Mouse (Mus musculus): ENCODE measurements around the gene Igfbp6. TPM values are rescaled to one million over a fixed set of nuclear protein-coding genes. Genes with fewer than 3 reads are reported as not detected.

Gene Igfbp6
- polyA plus RNA-seq (2014; fragmentation: Nextera tagmentation; extraction: Ambion mirVana), result 8.8 and 10.4 TPM in 2 replicates

DNA sequence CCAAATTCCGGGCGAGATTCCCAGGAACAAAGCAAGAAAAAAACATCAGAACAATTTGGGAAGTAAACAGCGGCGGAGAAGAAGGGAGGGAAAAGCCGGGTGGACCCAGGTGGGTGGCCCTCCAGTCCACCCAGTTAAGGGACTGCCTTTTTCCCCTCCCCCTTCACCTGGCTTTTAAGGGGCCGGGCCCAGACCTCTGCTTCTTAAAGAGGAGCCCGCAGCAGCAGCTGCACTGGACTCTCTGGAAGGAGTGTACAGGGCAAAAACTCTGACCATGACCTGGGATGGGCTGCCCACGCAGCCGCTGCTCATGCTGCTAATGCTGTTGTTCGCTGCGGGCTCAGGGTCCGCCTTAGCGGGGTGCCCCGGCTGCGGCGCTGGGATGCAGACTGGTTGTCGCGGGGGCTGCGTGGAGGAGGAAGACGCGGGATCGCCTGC is at the start of gene Igfbp6:
TSS of gene Igfbp6 (plus strand) at position 89 of the 438 bp plus-strand sequence.
- peak within 1 kb of the TSS; percentile 13 for H3K4me2 ChIP-seq (ENCODE audit: low read length)
- H3K9me3 ChIP-seq (ENCODE audit: control insufficient read depth, low read length), result no peaks in the 10 kb centered on the region
- H3K27ac ChIP-seq (ENCODE audit: low read depth), result no peak within 1 kb of the TSS
- peaks cover 18% of the 10 kb centered on the region; the same call in 1 of the 2 replicates for H3K4me1 ChIP-seq (replicated peaks; ENCODE audit: control insufficient read depth, insufficient read depth, low read length)
- no peak for ATAC-seq (replicated peaks; ENCODE audit: low FRiP score, low TSS enrichment, low read depth)
- H3K9ac ChIP-seq (ENCODE audit: low read length), result no peak within 1 kb of the TSS
- peak within 1 kb of the TSS; percentile 20 for H3K4me3 ChIP-seq (ENCODE audit: low read depth, low read length)
- DNase-seq (ENCODE audit: low spot score), result no peak
- 13% methylated on average over 22 of the region's 22 CpGs for WGBS
- peaks cover 24% of the 10 kb centered on the region for H3K27me3 ChIP-seq (replicated peaks; ENCODE audit: control insufficient read depth, insufficient read depth, low read length)
- no peaks in the 10 kb centered on the region for H3K36me3 ChIP-seq (ENCODE audit: control insufficient read depth, insufficient read depth, low read length)

DNA sequence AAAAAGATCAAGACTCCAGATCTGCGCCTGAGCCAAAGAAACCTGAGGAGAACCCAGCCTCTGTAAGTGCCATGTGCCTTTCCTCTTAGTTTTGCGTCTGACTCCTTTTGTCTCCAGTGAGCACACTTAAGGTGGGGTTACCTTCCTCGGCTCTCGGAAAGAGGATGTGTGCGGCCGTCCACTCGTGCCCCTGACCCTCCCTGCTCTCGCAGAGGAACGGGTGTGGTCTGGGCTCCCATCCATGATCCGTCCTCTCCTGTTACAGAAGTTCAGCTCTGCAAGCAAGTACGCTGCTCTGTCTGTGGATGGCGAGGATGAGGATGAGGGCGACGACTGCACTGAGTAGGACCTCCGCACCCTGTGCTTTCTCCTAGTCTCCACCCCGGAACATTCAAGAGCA is 49.2 kb upstream of the Igfbp6 start:
- Histone ChIP-seq H3K9me3 (ENCODE audit: control insufficient read depth, low read length) (no peaks in the 10 kb centered on the region), H3K4me2 (ENCODE audit: low read length) (no peak overlapping the region), H3K27ac (ENCODE audit: low read depth) (no peak overlapping the region), H3K4me1 (replicated peaks; ENCODE audit: control insufficient read depth, insufficient read depth, low read length) (peaks cover 18% of the 10 kb centered on the region), H3K4me3 (ENCODE audit: low read depth, low read length) (no peak overlapping the region), H3K36me3 (ENCODE audit: control insufficient read depth, insufficient read depth, low read length) (peaks cover 80% of the 10 kb centered on the region), H3K9ac (ENCODE audit: low read length) (no peak overlapping the region), H3K27me3 (replicated peaks; ENCODE audit: control insufficient read depth, insufficient read depth, low read length) (no peaks in the 10 kb centered on the region)
- whole genome bisulfite sequencing, result 83% methylated on average over 16 of the region's 16 CpGs
- DNase-seq (ENCODE audit: low spot score) (no peak), ATAC-seq (replicated peaks; ENCODE audit: low FRiP score, low TSS enrichment, low read depth) (no peak)

DNA sequence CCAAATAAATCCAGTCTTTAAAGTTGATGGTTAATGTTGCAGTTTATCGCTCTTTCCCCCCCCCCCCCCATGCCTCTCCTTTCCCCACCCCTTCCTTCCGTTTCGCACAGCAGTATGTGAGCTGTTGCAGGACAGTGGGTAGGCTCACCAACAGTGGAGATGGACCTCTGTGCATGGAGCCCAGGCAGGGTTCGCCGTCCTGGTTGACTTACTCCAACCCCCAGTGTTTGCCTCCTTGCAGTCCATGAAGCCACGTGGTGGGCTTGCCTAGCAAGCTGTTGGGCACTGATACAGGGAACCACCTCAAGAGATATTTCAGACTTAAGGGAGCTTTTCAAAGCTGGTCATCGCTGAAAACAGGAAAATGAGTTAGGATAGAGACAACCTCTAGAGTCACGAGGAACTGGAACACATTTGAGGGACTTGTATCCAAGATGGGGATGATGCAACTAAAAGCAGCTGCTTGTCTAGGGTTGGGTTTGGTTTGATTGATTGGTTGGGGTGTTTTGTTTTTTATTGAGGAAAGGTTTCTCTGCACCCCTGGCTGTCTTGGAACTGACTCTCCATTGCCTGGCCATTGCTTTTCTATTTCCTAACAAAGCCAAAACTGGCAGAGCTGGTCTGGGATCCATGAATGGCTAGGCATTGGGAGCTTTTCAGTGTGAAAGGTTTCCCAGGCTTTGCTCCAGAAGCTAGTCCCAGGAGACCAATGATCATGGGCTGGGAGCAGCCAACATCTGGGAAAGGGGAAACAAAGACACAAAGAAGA is 46.8 kb upstream of the Igfbp6 start:
- Histone ChIP-seq H3K9ac (ENCODE audit: low read length) (no peak overlapping the region), H3K9me3 (ENCODE audit: control insufficient read depth, low read length) (no peaks in the 10 kb centered on the region), H3K4me1 (replicated peaks; ENCODE audit: control insufficient read depth, insufficient read depth, low read length) (peaks cover 30% of the 10 kb centered on the region), H3K36me3 (ENCODE audit: control insufficient read depth, insufficient read depth, low read length) (peaks cover 57% of the 10 kb centered on the region), H3K27me3 (replicated peaks; ENCODE audit: control insufficient read depth, insufficient read depth, low read length) (no peaks in the 10 kb centered on the region), H3K27ac (ENCODE audit: low read depth) (0 out of 2 replicates have a peak overlapping the region, but pooled peaks have one; percentile 22), H3K4me3 (ENCODE audit: low read depth, low read length) (no peak overlapping the region), H3K4me2 (ENCODE audit: low read length) (no peak overlapping the region)
- ATAC-seq (replicated peaks; ENCODE audit: low FRiP score, low TSS enrichment, low read depth) (no peak), DNase-seq (ENCODE audit: low spot score) (no peak)
- 71% methylated on average over 8 of the region's 8 CpGs for WGBS

DNA sequence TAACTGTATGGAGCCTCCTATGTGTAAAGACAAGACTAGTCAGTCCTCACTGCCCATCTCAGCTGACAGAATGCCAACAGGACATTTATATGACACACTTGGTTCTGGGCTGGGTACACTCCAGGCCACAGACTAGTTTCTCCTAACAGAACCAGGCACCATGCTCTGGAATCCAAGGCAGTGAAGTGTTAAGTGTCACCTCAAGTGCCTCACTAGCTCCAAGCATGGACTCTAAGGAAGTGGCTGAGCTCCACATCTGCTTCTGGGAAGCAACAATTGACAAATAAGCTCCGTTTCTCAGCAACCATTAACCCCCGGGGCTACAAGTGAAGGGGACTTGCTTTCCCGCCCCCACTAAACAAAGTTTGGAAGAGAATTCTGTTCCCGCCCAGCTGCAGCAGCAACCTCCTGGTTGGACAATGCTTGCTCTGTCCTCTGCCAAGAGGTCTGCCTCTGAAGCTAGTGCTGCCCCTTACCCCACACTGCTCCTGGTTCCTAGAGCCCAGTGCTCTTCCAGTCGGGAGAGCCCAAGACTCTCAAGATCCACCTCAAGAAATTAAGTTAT is 46.1 kb upstream of the Igfbp6 start:
- H3K9me3 ChIP-seq (ENCODE audit: control insufficient read depth, low read length), result no peaks in the 10 kb centered on the region
- no peak for DNase-seq (ENCODE audit: low spot score)
- no peak overlapping the region for H3K4me2 ChIP-seq (ENCODE audit: low read length)
- no peaks in the 10 kb centered on the region for H3K27me3 ChIP-seq (replicated peaks; ENCODE audit: control insufficient read depth, insufficient read depth, low read length)
- peaks cover 38% of the 10 kb centered on the region for H3K4me1 ChIP-seq (replicated peaks; ENCODE audit: control insufficient read depth, insufficient read depth, low read length)
- H3K27ac ChIP-seq (ENCODE audit: low read depth), result no peak overlapping the region
- no peak overlapping the region for H3K4me3 ChIP-seq (ENCODE audit: low read depth, low read length)
- 41% methylated on average over 5 of the region's 5 CpGs for WGBS
- no peak overlapping the region for H3K9ac ChIP-seq (ENCODE audit: low read length)
- ATAC-seq (replicated peaks; ENCODE audit: low FRiP score, low TSS enrichment, low read depth), result no peak
- peaks cover 50% of the 10 kb centered on the region for H3K36me3 ChIP-seq (ENCODE audit: control insufficient read depth, insufficient read depth, low read length)

DNA sequence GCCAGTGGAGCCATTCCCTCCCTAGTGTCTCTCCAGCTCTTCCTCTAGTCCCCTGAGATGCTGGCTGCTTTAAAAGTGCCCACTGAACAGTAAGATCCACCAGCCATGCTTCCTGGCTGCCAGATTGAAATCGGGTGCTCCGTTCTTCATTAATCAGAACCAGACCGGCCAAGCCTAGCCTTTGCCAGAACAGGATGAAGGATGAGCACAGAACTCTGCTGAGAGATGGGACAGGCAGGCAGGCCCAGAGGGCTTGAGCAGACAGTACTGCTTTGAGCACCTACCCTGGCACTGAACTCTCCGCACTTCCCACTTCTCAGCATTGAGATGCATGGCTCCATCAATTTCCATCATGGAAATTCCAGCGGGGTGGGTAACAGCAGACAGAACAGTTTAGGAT is 44.9 kb upstream of the Igfbp6 start:
- peak overlapping the region; percentile 80 for H3K4me2 ChIP-seq (ENCODE audit: low read length)
- no peaks in the 10 kb centered on the region for H3K9me3 ChIP-seq (ENCODE audit: control insufficient read depth, low read length)
- DNase-seq (ENCODE audit: low spot score), result no peak
- no peak for ATAC-seq (replicated peaks; ENCODE audit: low FRiP score, low TSS enrichment, low read depth)
- H3K36me3 ChIP-seq (ENCODE audit: control insufficient read depth, insufficient read depth, low read length), result peaks cover 38% of the 10 kb centered on the region
- peak overlapping the region; percentile 85 for H3K27ac ChIP-seq (ENCODE audit: low read depth)
- peaks cover 50% of the 10 kb centered on the region for H3K4me1 ChIP-seq (replicated peaks; ENCODE audit: control insufficient read depth, insufficient read depth, low read length)
- H3K4me3 ChIP-seq (ENCODE audit: low read depth, low read length), result peak overlapping the region; percentile 54
- H3K9ac ChIP-seq (ENCODE audit: low read length), result no peak overlapping the region
- H3K27me3 ChIP-seq (replicated peaks; ENCODE audit: control insufficient read depth, insufficient read depth, low read length), result no peaks in the 10 kb centered on the region
- WGBS, result 34% methylated on average over 5 of the region's 5 CpGs

DNA sequence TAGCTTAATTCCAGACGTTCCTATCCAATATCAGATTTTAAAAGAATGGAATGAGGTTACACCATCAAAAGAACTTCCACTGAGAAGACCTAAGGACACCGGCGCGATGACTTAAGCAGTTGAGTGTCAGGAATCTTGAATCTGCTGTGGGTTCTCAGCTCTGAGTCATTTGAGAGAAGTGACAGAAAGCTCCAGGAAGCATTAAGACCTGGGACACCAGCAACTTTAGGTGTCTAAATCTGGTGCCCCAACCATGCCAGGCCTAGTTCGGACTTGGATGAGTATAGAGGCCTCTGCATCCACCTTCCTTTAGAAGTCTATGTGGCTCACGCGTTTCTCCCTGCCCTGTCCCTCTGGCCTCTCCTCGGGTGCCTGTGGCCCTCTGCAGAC is 44.4 kb upstream of the Igfbp6 start:
- Histone ChIP-seq H3K36me3 (ENCODE audit: control insufficient read depth, insufficient read depth, low read length) (peaks cover 33% of the 10 kb centered on the region), H3K9me3 (ENCODE audit: control insufficient read depth, low read length) (no peaks in the 10 kb centered on the region), H3K27ac (ENCODE audit: low read depth) (peak overlapping the region; percentile 85), H3K27me3 (replicated peaks; ENCODE audit: control insufficient read depth, insufficient read depth, low read length) (no peaks in the 10 kb centered on the region), H3K4me1 (replicated peaks; ENCODE audit: control insufficient read depth, insufficient read depth, low read length) (peaks cover 55% of the 10 kb centered on the region), H3K4me2 (ENCODE audit: low read length) (peak overlapping the region; percentile 80), H3K4me3 (ENCODE audit: low read depth, low read length) (peak overlapping the region; percentile 54), H3K9ac (ENCODE audit: low read length) (peak overlapping the region; percentile 62)
- 21% methylated on average over 8 of the region's 8 CpGs for WGBS
- DNase-seq (ENCODE audit: low spot score) (no peak), ATAC-seq (replicated peaks; ENCODE audit: low FRiP score, low TSS enrichment, low read depth) (no peak)

DNA sequence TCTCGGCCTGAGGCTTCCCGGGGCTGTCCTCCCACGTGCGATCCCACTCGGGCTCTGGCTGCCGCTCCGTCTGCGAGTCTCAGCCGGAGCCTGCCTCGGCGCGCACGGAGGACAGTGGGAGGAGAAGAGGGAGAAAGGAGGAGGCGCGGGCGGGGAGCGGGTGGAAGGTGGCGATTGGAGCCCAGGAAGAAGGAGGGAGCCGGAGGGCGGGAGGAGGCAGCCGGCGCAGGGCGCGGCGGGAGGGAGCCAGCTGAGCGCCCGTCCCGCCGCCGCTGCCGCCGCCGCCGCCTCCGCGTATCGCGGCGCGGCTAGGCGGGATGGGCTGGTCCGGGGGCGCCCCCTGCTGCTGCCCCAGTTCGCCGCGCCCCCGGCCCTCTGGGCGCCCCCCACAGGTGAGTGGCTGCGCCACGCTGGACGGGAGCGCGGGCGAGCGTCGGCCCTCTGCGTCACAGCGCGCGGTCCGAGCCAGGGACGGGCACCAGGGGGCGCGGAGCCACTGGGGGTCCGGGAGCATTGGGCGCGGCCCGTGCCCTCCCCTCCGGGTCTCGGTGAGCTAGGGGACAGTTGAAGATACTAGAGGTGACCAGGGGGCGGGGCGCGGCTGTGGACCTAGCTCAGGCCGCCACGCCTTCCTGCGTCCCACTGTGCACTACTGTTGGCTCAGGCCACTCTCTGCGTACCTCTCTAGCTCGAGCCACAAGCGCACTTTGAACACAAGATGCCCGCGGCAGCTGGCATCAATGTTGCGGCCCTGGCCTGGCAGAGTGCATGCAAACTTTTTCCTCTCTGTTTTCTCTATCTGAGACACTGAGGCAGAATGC is 43.8 kb upstream of the Igfbp6 start, which contains the start of gene Tns2:
TSS of gene Tns2 (plus strand) at position 253 of the 821 bp plus-strand sequence.
- Histone ChIP-seq H3K9me3 (ENCODE audit: control insufficient read depth, low read length) (no peaks in the 10 kb centered on the region), H3K4me2 (ENCODE audit: low read length) (peak within 1 kb of the TSS; percentile 80), H3K27me3 (replicated peaks; ENCODE audit: control insufficient read depth, insufficient read depth, low read length) (no peaks in the 10 kb centered on the region), H3K9ac (ENCODE audit: low read length) (peak within 1 kb of the TSS; percentile 62), H3K27ac (ENCODE audit: low read depth) (peak within 1 kb of the TSS; percentile 85), H3K36me3 (ENCODE audit: control insufficient read depth, insufficient read depth, low read length) (peaks cover 27% of the 10 kb centered on the region), H3K4me1 (replicated peaks; ENCODE audit: control insufficient read depth, insufficient read depth, low read length) (peaks cover 58% of the 10 kb centered on the region), H3K4me3 (ENCODE audit: low read depth, low read length) (peak within 1 kb of the TSS; percentile 54)
- DNase-seq (ENCODE audit: low spot score) (peak; percentile 89), ATAC-seq (replicated peaks; ENCODE audit: low FRiP score, low TSS enrichment, low read depth) (peak; percentile 64)
- 1% methylated on average over 59 of the region's 82 CpGs for WGBS

DNA sequence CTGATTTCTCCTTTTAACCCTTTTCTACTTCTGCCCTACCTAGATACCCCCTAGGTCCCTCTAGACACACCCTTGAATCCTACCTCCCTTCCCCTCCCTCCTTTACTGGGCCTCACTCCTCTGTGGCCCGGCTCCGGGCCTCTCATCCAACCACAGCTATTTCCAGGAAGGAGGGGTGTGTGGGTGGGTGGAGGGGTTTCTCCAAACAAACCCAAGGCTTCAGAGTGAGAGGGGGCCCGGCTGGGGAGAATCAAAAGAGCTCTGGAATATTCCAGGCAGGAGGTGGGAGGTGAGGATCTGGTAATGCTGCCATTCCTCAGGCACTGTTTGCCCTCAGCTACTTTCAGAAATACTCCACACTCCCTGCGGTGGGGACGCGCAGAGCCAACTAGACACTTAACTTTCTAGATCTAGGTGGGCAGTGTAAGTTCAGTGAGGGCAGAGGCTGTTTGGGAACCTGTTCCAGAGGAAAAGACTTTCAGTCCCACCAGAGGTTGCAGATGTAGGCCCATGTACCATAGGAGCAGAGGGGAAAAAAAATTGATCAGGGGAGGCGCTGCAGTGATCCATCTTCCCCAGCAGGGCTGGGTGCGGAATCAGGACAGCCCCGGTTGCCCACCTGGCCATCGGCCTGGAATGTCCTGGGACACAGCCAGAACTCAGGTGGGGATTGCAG is 43.0 kb upstream of the Igfbp6 start:
- peak; percentile 50 for ATAC-seq (replicated peaks; ENCODE audit: low FRiP score, low TSS enrichment, low read depth)
- DNase-seq (ENCODE audit: low spot score), result peak; percentile 74
- H3K4me2 ChIP-seq (ENCODE audit: low read length), result peak overlapping the region; percentile 80
- 5% methylated on average over 10 of the region's 10 CpGs for WGBS
- H3K4me3 ChIP-seq (ENCODE audit: low read depth, low read length), result peak overlapping the region; percentile 54
- peaks cover 22% of the 10 kb centered on the region for H3K36me3 ChIP-seq (ENCODE audit: control insufficient read depth, insufficient read depth, low read length)
- H3K4me1 ChIP-seq (replicated peaks; ENCODE audit: control insufficient read depth, insufficient read depth, low read length), result peaks cover 66% of the 10 kb centered on the region
- H3K27ac ChIP-seq (ENCODE audit: low read depth), result peak overlapping the region; percentile 85
- no peaks in the 10 kb centered on the region for H3K27me3 ChIP-seq (replicated peaks; ENCODE audit: control insufficient read depth, insufficient read depth, low read length)
- H3K9me3 ChIP-seq (ENCODE audit: control insufficient read depth, low read length), result no peaks in the 10 kb centered on the region
- peak overlapping the region; percentile 62 for H3K9ac ChIP-seq (ENCODE audit: low read length)
